Comparison of ENCODE assay signal across 17 mouse cellular contexts in the genomic region with DNA sequence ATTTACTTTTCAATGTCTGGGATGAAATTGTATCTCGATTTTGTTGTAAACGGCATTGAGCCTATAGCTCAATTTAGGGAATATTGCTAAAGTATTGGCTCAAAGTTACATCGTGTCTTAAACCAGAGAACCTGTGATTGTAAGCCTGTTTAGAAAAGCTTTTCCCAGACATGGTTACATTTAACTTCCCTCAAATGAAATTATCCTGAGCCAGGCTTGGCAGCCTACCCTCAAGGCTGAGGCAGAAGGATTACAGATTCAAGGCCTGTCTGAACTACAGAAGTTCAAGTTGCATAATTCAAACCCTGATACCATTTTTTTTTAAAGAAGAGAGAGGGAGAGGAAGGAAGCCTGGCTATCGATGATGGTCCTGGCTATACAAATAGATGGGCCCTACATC.
"Had no signal": no experiment of that assay in that cellular context is flagged by ENCODE, and none has a peak within 500 bp of the region (broad histone marks: within the 10 kb centered on the region; RNA-seq: fewer than 3 reads in every experiment).

No protein-coding gene starts in this region.

- H3K4me3 ChIP-seq: midbrain, embryonic 10.5 days; midbrain, embryonic 12.5 days; myocyte; neural tube, embryonic 13.5 days; neural tube, embryonic 15.5 days had no signal

- H3K9ac ChIP-seq: lung, embryonic 14.5 days; midbrain, embryonic 12.5 days; neural tube, embryonic 13.5 days; neural tube, embryonic 15.5 days had no signal

- DNase-seq: lung, embryonic 14.5 days; lung, postnatal 10 days; lung, postnatal 4 days; midbrain, embryonic 14.5 days; right cerebral cortex, adult 18-20 months; right cerebral cortex, postnatal 25 days; right cerebral cortex, postnatal 4 days; spleen, adult 18-20 months; thymus, adult 18-20 months; thymus, postnatal 14 days; thymus, postnatal 36 days had no signal

- H3K4me1 ChIP-seq: midbrain, embryonic 10.5 days; midbrain, embryonic 12.5 days; neural tube, embryonic 13.5 days; neural tube, embryonic 15.5 days had no signal

- H3K27me3 ChIP-seq: midbrain, embryonic 12.5 days; neural tube, embryonic 13.5 days; neural tube, embryonic 15.5 days had no signal

- ATAC-seq: midbrain, embryonic 16.5 days had no signal

- H3K4me2 ChIP-seq: lung, embryonic 14.5 days; midbrain, embryonic 12.5 days; neural tube, embryonic 13.5 days; neural tube, embryonic 15.5 days had no signal

- H3K27ac ChIP-seq: midbrain, embryonic 10.5 days; midbrain, embryonic 12.5 days; neural tube, embryonic 13.5 days; neural tube, embryonic 15.5 days had no signal

- H3K9me3 ChIP-seq: midbrain, embryonic 10.5 days; midbrain, embryonic 12.5 days; neural tube, embryonic 13.5 days; neural tube, embryonic 15.5 days had no signal

- H3K36me3 ChIP-seq: midbrain, embryonic 10.5 days; midbrain, embryonic 12.5 days; neural tube, embryonic 13.5 days; neural tube, embryonic 15.5 days had no signal
